14 mouse cellular contexts compared by ENCODE assay signal in genomic region chr4:152490311-152490710, GRCm38 (mm10).
"Had no signal": no experiment of that assay in that cellular context is flagged by ENCODE, and none has a peak within 500 bp of the region (broad histone marks: within the 10 kb centered on the region; RNA-seq: fewer than 3 reads in every experiment).

No protein-coding gene starts in this region.

- DNase-seq: kidney, adult 9 months; kidney, postnatal 4 days; left cerebral cortex, postnatal 4 days; liver, postnatal 0 days; lung, embryonic 14.5 days; midbrain, embryonic 14.5 days; thymus, adult 18-20 months; thymus, postnatal 36 days had no signal

- H3K4me3 ChIP-seq: limb, embryonic 12.5 days; limb, embryonic 15.5 days had no signal

- H3K27ac ChIP-seq: kidney, postnatal 0 days; limb, embryonic 12.5 days; limb, embryonic 15.5 days; liver, embryonic 14.5 days; macrophage had no signal

- H3K9me3 ChIP-seq: limb, embryonic 12.5 days; limb, embryonic 15.5 days had no signal

- H3K27me3 ChIP-seq: limb, embryonic 15.5 days had no signal

- H3K4me1 ChIP-seq: limb, embryonic 12.5 days; limb, embryonic 15.5 days had no signal

- H3K9ac ChIP-seq: limb, embryonic 12.5 days; limb, embryonic 15.5 days; liver, embryonic 14.5 days; liver, postnatal 0 days; lung, embryonic 14.5 days had no signal

- H3K4me2 ChIP-seq: limb, embryonic 12.5 days; limb, embryonic 15.5 days; liver, embryonic 11.5 days; lung, embryonic 14.5 days had no signal
